Mouse (Mus musculus): ENCODE measurements at regions not wholly inside any gene's neighbourhood (a gene's known extent, or its start where the extent isn't known, plus 50 kb on each side); places are given as distances from the start of the nearest gene placed in this dataset.
A peak's percentile ranks its signal among the peaks of the same experiment; 100 is the strongest.

DNA sequence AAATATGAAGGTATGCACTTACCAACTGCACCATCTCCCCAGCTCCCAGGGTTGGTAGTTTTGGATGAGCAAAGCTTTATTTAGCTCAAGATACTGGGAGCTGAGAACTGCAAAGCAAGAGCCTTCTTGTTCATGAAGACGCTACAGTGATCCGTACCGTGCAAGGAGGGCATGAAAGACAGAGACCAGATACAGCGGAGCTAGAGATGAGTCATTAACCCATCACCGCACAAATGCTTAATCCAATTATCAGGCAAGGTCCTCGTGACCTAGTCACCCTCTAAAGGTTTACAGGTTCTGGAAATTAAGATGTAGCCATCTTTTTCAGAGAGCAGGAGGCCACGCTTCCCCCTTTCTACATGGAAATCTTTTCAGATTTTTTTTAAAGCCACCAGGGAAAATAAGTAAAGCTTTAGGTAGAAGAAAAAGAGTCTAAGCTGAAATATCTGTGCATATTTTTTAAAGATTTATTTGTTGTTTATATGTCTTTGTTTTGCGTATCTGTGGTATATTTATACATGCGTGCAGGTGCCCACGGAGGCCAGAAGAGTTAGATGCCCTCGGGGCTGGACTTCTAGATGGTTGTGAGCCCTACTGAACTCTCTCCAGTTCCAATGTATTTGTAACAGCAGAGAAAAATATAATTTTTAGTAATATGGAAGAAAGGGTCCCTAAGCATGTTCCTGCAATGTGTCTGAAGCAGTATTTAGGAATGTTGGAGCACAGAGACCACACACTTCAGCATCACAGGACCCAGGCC lies 200.0 kb upstream of the Klf3 start:
- ATAC-seq (replicated peaks in 1 of 2; ENCODE audit: insufficient read depth in 1 of 2, low FRiP score in 2 of 2, low TSS enrichment in 1 of 2, low read depth in 1 of 2, poor library complexity in 2 of 2, severe bottlenecking in 2 of 2), result no peak

GRCm38 (mm10) chr5:64605171-64605570 lies 198.0 kb upstream of the Klf3 start:
- no peak for ATAC-seq (replicated peaks in 1 of 2; ENCODE audit: insufficient read depth in 1 of 2, low FRiP score in 2 of 2, low TSS enrichment in 1 of 2, low read depth in 1 of 2, poor library complexity in 2 of 2, severe bottlenecking in 2 of 2)

DNA sequence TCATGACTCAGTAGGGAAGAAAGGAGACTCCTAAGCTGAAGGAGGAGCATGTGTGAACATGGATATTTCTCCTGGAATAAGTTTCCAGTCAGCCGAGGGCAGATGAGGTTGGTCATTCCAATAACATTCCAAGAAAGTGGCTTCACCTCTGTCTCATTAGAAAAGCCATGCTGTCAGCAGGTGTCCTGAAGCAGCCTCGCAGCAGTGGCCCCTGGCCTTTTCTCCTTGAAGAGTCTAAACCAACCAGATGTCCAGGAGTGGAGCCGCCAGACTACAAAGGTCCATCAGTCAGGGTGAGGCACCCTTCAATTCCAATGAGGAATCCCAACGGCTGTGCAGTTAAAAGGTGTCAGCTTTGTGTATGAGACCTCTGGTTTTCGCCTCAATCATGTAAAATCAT lies 197.2 kb upstream of the Klf3 start:
- no peak for ATAC-seq (replicated peaks in 1 of 2; ENCODE audit: insufficient read depth in 1 of 2, low FRiP score in 2 of 2, low TSS enrichment in 1 of 2, low read depth in 1 of 2, poor library complexity in 2 of 2, severe bottlenecking in 2 of 2)

GRCm38 (mm10) chr5:64609378-64610087 lies 193.7 kb upstream of the Klf3 start:
- no peak for ATAC-seq (replicated peaks in 1 of 2; ENCODE audit: insufficient read depth in 1 of 2, low FRiP score in 2 of 2, low TSS enrichment in 1 of 2, low read depth in 1 of 2, poor library complexity in 2 of 2, severe bottlenecking in 2 of 2)

DNA sequence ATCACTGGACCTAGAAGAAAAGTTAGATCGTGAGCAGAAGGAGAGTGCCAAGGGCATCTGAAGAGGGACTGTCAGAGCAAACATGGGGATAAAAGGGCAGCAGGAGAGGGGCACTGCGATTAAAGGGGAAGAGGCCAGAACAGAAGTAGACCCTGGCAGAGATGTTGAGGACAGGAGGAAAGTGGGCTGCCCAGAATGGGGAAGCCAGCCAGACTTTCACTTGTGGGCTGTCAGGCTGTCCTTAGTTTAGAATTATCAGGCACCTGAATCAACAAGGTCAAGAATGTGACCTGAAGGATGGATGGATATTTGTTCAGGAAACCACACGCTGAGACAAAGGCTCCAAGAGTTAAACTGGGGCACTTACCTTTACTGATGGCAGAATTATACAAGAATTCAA lies 193.0 kb upstream of the Klf3 start:
- ATAC-seq (replicated peaks in 1 of 2; ENCODE audit: insufficient read depth in 1 of 2, low FRiP score in 2 of 2, low TSS enrichment in 1 of 2, low read depth in 1 of 2, poor library complexity in 2 of 2, severe bottlenecking in 2 of 2), result peak; percentile 27 to 58; a peak in 3 of 4 replicates

GRCm38 (mm10) chr5:64610562-64611405 lies 192.4 kb upstream of the Klf3 start:
- peak; percentile 22 to 46; a peak in 1 of 4 replicates for ATAC-seq (replicated peaks in 1 of 2; ENCODE audit: insufficient read depth in 1 of 2, low FRiP score in 2 of 2, low TSS enrichment in 1 of 2, low read depth in 1 of 2, poor library complexity in 2 of 2, severe bottlenecking in 2 of 2)

DNA sequence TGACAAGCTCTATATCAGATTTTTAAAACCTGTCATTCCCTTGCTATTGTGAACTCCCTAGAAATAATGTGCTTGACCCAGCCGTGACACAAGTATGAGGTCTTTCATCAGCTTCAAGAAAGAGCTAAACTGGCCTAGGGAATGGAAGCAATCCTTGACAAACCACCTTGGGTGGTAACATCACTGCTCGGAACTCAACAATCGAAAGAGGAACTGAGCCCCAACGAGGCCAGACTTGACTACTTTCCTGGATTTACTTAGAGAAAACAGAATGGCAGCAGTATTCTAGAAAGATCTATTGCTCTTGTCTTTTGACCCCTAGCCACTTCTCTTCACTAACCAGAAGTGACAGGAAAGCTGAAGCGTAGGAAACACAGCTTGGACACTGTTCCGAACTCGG lies 191.2 kb upstream of the Klf3 start:
- ATAC-seq (replicated peaks in 1 of 2; ENCODE audit: insufficient read depth in 1 of 2, low FRiP score in 2 of 2, low TSS enrichment in 1 of 2, low read depth in 1 of 2, poor library complexity in 2 of 2, severe bottlenecking in 2 of 2), result no peak

- no peak for ATAC-seq (replicated peaks in 1 of 2; ENCODE audit: insufficient read depth in 1 of 2, low FRiP score in 2 of 2, low TSS enrichment in 1 of 2, low read depth in 1 of 2, poor library complexity in 2 of 2, severe bottlenecking in 2 of 2)
Observed at GRCm38 (mm10) chr5:64613696-64614095, 189.5 kb upstream of the Klf3 start.

DNA sequence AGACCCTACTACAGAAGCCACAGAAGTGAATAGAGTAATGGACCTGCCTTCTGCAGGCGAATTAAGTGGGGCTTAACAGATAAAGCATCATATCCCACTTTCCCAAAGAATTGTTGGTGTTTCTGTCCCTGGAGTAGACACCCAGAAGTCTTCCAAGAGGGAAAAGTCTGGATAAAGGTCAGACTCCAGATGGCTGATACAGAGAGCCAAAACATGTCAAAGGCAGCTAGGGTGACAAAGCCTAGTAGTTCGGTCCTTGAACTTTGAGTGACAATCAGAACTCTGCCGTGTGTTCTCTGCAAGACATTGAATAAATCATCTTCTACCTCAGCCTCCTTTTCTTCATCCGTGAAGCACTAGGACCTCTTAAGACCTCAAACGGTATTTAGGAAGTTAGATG lies 185.1 kb upstream of the Klf3 start:
- no peak for ATAC-seq (replicated peaks in 1 of 2; ENCODE audit: insufficient read depth in 1 of 2, low FRiP score in 2 of 2, low TSS enrichment in 1 of 2, low read depth in 1 of 2, poor library complexity in 2 of 2, severe bottlenecking in 2 of 2)

GRCm38 (mm10) chr5:64619752-64620151 lies 183.4 kb upstream of the Klf3 start:
- ATAC-seq (replicated peaks in 1 of 2; ENCODE audit: insufficient read depth in 1 of 2, low FRiP score in 2 of 2, low TSS enrichment in 1 of 2, low read depth in 1 of 2, poor library complexity in 2 of 2, severe bottlenecking in 2 of 2), result no peak; a peak in 1 of 4 replicates

- no peak for ATAC-seq (replicated peaks in 1 of 2; ENCODE audit: insufficient read depth in 1 of 2, low FRiP score in 2 of 2, low TSS enrichment in 1 of 2, low read depth in 1 of 2, poor library complexity in 2 of 2, severe bottlenecking in 2 of 2)
Observed at GRCm38 (mm10) chr5:64620726-64621125, 182.5 kb upstream of the Klf3 start.

DNA sequence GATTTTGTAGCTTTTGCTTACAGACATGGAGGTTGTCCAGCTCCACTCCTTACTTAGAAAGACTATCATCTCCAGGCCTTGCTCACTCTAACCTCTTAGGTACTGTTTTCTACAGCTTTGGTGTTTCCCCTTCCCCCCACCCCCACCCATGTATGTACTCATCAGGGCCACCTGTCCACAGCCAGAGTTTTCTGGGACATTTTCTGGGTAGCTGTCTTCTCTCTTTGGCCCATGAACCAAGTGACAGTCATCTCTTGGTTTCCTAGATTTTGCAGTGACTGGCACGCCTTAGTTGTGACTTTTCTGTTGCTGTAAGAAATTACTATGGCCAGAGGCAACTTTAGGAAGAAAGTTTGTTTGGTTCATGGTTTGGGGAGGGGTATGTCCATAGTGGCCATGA lies 181.8 kb upstream of the Klf3 start:
- ATAC-seq (replicated peaks in 1 of 2; ENCODE audit: insufficient read depth in 1 of 2, low FRiP score in 2 of 2, low TSS enrichment in 1 of 2, low read depth in 1 of 2, poor library complexity in 2 of 2, severe bottlenecking in 2 of 2), result no peak

DNA sequence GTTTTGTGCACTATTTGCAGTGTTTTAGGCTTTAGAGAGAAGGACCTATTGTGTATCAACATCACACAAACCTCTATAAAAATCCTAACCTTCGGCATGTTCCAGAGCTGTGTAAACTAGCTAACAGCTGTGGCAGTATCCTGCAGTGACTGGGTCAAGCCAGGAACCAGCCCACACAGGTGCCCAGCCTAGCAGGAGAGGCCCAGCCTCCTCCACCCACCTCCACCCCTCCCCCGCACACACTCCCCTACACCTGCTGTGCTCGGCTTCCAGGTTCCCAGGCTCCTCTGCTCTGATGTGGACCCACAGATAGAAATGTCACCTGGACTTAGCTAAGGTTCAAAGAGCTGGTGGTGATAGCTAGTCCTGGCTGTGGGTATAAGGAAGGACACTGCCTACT lies 179.5 kb upstream of the Klf3 start:
- no peak for ATAC-seq (replicated peaks in 1 of 2; ENCODE audit: insufficient read depth in 1 of 2, low FRiP score in 2 of 2, low TSS enrichment in 1 of 2, low read depth in 1 of 2, poor library complexity in 2 of 2, severe bottlenecking in 2 of 2)

DNA sequence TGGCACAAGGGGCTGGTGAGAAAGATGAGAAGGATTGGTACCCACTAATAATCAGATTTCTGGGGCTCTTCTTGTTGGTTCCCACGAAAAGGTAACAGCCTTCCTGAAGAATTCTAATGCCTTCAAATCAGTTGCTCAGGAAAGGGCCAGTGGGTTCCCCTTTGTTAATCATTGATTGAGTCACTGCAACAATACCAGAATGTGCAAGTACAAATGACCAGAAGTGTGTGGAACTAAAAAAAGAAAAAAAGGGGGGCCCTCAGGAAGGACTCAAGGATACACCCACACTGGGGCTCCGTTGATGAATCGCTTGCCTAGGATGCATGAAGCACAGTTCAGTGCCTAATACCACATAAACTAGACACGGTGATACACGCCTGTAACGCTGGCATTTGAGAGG lies 179.0 kb upstream of the Klf3 start:
- no peak for ATAC-seq (replicated peaks in 1 of 2; ENCODE audit: insufficient read depth in 1 of 2, low FRiP score in 2 of 2, low TSS enrichment in 1 of 2, low read depth in 1 of 2, poor library complexity in 2 of 2, severe bottlenecking in 2 of 2)

- no peak for ATAC-seq (replicated peaks in 1 of 2; ENCODE audit: insufficient read depth in 1 of 2, low FRiP score in 2 of 2, low TSS enrichment in 1 of 2, low read depth in 1 of 2, poor library complexity in 2 of 2, severe bottlenecking in 2 of 2)
Observed at GRCm38 (mm10) chr5:64625421-64625820, 177.8 kb upstream of the Klf3 start.

GRCm38 (mm10) chr5:64625841-64626298 lies 177.3 kb upstream of the Klf3 start:
- peak; percentile 61 to 70 for ATAC-seq (replicated peaks in 1 of 2; ENCODE audit: insufficient read depth in 1 of 2, low FRiP score in 2 of 2, low TSS enrichment in 1 of 2, low read depth in 1 of 2, poor library complexity in 2 of 2, severe bottlenecking in 2 of 2)

DNA sequence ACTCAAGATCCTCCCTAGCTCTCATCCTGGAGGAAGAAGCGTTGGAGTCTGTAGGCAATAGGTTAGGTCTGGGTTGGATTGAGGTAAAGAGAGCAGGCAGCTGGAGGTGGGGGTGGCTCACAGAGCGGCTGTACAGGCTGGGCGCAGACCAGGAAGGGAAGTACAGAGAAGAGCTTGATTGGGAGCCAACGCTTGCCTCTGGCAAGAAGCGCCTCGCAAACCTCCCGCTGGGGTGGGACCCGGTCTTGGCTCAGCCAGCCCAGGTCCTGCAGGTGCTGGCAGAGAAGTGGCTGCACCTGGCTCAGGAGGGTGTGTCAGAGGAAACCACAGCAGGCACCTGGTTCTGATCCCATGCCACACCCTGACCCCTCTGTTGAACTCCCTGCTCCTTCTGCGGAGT lies 176.8 kb upstream of the Klf3 start:
- ATAC-seq (replicated peaks in 1 of 2; ENCODE audit: insufficient read depth in 1 of 2, low FRiP score in 2 of 2, low TSS enrichment in 1 of 2, low read depth in 1 of 2, poor library complexity in 2 of 2, severe bottlenecking in 2 of 2), result peak; percentile 73 to 92

DNA sequence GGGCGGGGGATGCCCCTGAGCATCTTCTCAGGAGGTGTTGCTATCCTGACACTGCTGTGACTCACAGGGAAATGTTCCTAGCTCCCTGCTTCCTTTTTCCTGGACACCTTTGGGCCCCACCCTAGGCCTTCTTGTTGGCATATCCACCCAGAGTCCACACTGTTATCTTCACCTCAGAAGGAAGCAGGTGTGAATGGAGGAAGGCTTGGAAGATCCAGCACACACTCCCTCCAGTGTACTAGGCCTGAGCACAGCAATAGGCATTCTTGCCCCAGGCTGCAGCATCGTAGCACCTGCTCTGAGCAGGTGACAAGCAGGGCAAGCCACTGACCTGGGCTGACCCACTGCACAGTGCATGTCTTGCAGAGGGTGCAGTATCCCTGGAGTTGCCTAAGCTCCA lies 172.6 kb upstream of the Klf3 start:
- ATAC-seq (replicated peaks in 1 of 2; ENCODE audit: insufficient read depth in 1 of 2, low FRiP score in 2 of 2, low TSS enrichment in 1 of 2, low read depth in 1 of 2, poor library complexity in 2 of 2, severe bottlenecking in 2 of 2), result no peak

Measured in hematopoietic stem cell, adult 5-6 weeks (primary cell).